Mouse (Mus musculus) left cerebral cortex, postnatal 4 days (tissue): ENCODE results near the gene Jph3. TPM values are rescaled to one million over a fixed set of nuclear protein-coding genes. Genes with fewer than 3 reads are reported as not detected.

ENCODE experiments used
- DNase-seq: peaks from one replicate; pipeline ENCODE4 v3.0.0-alpha.2; 2022
- intact Hi-C: fragments of 180-260 bp; cut with DNase I; formaldehyde crosslinking; loops from one replicate; pipeline ENCODE4 v1.15.1; 2025
- total RNA-seq, 2 experiments: library from RNA; stranded (reverse); gene quantifications; 2 replicates each; pipeline ENCODE4 v1.2.3; 2021

Jph3 gene
- total RNA-seq, 2 experiments from 2014 or later, result 116 to 119 TPM

DNA sequence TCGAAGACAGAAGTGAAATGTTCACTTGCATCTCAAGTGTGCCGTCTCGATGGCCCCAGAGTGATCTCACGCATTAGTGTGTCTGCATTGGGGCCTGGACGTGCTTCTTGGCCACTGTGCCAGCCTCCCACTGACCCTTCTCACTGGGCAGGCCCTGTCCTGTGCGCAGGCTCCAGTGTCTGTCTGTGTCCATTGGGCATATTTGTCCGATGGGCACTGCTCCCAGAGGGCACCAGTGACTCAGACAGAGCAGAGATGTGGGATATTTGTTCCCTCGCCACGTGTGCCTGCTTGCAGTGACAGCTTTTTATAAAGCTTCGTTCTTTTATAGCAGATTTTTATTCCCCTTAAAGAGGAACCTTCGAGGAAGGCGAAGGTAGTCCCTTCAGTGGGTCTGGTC, 44.5 kb downstream of the Jph3 start:
- intact Hi-C loops, result no loop called here
- DNase-seq, result no peak

DNA sequence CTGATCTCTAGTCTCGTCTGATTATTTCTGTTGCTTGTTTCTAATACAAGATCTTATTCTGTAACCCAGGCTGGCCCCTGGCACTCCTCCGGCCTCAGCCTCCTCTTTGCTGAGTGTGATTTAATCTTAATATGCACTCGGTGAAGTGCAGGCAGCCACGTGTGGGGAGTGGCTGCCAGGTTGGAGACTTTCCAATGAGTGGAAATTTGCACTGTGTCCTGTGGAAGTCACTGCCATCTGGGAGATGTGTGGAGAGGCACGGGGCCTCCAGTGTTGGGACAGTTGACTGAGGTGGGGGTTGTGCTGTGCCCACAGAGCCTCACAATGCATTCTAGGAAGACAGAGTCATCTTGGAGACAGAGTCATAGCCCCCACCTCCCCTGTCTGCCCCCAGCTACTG, 53.1 kb downstream of the Jph3 start:
- intact Hi-C loops, result no loop called here
- no peak for DNase-seq

DNA sequence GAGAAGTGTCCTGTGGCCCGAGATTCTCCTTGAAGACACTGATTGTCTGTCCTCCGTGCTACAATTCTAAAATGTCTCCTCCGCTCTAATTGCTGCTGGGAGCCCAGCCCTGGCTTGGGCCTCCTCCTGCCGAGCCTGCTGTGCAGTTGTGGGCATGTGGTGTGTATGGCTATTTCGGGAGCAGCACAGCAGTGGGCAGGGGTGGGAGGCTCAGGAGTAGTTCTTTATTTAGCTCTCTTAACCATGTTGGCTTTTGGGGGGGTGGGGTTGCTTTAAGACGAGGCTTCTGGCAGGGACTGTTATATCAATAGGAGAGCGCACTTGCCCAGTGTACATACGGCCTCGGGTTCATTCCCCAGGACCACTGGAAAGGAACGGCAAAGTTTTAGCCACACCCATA, 57.1 kb downstream of the Jph3 start:
- no peak for DNase-seq
- intact Hi-C loops, result no loop called here

DNA sequence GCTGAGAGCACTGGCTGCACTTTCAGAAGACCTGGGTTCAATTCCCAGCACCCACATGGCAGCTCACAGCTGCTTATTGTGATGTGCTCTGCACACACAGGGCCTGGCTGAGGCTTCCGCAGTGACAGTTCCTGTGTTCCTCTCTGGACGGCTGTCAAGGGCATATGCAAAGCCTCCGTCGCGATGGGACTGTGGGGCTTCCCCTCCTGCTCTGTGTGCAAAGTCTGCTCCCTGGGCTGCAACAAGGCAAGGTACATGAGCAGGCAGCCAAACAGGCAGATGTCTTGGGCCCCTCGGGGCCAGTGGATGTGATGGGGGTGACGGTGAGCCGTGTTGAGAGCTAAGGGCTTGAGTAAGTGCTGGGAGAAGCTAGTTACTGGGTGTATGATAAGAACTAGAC, 59.4 kb downstream of the Jph3 start:
- intact Hi-C loops, result no loop called here
- DNase-seq, result no peak

DNA sequence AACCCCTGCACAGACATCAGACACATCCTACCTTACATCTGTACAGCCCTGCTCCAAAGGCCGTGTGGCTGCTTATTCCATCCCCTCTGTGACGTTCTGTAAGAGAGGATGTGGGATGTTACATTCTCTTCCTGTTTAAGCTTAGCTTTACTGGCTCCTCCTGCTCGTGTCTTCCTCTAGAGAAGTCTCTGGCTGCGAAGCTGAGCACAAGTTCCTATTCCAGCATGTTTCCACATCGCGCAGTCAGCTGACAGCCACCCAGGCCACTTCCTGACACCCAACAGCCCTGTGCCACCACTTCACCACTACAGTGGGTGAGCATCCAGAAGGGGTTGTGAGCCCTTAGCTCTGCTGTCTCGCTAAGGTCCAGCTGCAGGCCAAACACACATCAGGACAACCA, 62.7 kb downstream of the Jph3 start:
- DNase-seq, result no peak
- intact Hi-C loops, result no loop called here

DNA sequence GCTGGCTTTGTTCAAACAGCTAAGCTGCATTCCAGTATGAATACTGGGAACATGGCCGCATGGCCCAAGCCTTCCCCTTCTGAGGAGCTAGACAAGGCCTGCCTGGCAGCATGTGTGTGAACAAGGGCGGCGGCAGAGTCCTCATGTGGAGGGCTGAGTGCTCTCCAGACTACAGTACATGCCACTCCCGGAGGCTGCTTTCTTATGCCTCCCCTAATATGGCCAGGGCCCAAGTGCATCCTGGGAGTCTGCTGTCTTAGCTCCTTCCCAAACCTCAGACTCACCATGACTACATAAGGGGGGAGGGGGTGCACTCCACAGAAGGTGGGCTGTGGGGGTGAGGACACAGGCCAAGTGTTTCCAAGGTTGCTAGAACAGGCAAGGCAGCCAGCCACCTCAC, 63.2 kb downstream of the Jph3 start:
- intact Hi-C loops, result no loop called here
- no peak for DNase-seq

DNA sequence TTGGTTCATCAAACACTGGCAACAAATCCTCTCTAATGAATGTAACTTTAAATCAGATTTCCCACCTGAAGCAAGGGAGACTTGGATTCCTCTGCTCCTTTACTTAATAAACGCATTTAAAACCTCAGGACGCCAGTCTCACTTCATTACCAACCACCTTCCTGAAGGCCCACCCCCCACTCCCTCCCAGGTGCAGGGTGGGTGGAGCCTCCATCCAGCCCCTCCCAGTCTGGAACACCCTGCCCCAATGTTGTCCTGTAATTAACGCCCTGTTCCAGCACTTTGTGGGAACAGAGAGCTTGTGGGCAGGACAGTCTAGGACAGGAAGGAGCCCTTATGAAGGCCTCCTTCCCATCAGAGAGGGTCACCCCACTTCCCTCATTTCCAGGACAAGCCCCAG, 64.7 kb downstream of the Jph3 start:
- DNase-seq, result no peak
- intact Hi-C loops, result no loop called here

DNA sequence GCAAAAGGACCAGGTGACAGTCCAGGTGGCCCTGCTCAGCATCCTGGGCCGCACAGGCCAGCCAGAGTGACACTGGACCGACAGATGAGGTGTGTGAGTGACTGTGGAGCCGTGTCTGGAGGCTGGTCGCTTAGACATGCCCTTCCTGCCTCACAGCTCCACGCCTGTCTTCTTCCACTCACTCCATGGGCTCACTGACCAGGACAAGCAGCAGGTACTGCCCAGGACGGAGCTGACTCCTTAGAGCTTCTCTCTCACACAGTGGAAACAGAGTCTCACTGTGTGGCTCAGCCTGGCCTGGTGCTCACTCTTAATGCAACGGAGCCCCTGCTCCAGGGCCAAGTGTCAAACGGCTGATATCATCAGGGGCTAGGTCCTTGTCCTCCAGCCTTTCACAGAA, 66.0 kb downstream of the Jph3 start:
- intact Hi-C loops, result no loop called here

DNA sequence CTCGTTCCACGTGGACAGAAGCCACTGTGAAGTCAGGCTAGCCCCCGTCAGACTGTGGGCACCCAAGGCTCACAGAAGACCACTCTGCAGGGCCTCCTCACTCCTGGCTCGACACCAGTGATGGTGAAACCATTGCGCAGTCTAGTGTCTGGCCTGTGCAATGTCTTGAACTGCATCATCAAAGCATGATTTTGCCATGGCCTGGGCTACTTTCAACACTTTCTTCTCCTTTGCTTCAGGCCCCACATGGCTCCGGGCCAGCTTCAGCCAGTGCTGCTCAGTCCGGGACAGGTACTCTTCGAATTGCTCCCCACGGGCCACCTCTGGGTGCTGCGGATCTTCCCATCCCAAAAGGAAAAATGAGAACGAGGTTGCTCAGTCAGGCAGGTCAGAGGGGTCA, 67.0 kb downstream of the Jph3 start:
- intact Hi-C loops, result no loop called here
- DNase-seq, result no peak

More for the DNA sequence above, 66.0 kb downstream of the Jph3 start:
- DNase-seq, result no peak

DNA sequence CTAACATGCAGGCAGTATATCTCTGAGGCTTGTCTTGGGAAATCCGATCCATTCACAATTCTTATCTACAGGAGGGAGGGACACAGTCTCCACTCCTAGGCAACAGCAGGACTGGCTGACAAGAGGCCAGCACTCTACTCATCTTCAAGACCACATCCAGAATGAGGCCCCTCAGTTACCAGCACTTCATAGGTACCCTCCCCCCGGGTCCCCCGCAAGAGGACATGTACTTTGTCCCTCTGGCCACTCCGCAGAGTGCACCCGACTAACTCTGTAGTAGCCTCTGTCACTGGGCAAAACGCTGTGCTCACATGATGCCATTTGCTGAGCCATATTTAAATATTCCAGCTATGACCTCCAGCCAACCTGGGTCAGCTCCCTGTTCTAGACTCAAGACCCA, 69.0 kb downstream of the Jph3 start:
- intact Hi-C loops, result no loop called here
- DNase-seq, result no peak

DNA sequence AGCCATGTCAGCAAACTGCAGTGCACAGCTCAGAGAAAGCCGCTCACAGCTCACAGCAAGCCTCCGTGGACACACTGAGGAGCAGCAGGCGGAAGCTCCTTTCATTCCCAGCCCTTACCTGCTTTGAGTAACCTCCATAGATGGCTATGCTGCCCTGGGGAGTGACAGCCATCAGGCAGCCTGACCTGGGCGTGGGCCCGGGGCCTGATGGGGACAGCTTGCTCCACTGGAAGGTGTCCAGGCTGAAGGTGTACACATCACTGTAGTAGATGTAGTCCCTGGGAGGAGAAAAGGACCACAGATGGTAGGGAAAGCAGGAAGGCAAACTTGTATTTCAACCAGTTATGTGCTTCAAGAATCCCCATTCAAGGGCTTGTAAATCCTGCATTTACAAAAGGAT, 75.4 kb downstream of the Jph3 start:
- no peak for DNase-seq
- intact Hi-C loops, result no loop called here

DNA sequence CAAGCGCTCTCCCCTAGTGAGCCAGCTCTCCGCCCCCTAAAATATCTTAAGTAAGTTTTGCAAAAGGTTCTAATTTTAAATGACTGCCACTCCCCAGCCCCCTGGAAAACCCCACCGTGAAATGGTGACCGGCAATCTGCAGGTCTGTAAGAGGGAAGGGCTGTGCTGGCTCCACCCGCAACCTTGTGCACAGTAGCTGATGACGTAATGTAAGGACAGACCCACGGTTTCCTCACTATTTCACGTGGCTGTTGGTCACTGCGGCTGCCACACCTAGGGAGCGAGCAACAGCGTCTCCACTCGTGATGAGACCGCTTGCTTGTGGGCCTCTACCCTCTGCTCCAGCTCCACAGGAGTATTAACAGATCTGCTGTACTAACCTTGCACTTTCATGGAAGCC, 76.7 kb downstream of the Jph3 start:
- intact Hi-C loops, result no loop called here
- DNase-seq, result no peak

DNA sequence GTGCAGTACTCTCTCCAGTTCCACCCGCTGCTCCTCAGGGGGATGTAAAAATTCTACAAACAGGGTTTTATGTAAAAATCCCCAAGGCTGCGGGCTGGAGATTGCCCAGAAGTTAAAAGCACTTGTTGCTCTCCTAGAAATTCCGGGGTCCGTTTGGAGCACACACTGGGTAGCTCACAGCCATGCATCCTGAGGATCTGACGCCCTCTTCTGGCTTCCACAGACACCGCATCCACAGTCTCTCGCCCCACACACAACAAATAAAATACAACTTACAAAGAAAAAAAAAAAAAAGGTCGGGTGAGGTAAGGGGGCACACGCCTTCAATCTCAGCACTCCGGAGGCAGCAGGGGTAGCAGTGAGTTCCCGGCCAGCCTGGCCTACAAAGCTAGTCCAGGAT, 78.6 kb downstream of the Jph3 start:
- intact Hi-C loops, result no loop called here
- no peak for DNase-seq

DNA sequence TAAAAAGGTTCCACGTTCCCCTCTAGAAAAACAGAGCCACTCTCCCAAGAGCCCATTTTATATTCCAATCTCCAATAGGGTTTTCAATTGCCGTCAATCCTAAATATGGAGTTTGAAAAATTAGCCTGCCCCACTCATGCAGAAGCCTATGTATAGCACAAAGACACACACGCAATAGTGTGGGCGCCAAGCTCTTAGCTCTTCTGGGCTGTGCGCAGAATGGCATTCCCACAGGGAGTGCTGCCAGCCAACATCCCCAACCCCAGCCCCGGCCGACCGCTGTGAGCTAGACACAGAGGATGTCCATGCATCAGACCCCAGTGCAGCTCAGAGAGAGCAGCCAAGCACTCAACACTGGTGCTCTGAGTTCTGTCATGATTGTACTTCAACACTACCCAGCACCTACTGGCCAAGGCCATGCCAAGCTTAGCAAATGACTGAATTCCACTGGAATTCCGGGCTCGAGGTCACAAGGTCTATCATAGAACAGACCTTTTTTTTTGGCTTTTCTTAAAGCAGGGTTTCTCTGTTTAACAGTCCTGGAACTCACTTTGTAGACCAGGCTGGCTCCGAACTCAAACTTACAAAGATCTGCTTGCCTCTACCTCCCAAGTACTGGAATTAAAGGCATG, 80.2 kb downstream of the Jph3 start:
- intact Hi-C loops, result no loop called here
- DNase-seq, result no peak

DNA sequence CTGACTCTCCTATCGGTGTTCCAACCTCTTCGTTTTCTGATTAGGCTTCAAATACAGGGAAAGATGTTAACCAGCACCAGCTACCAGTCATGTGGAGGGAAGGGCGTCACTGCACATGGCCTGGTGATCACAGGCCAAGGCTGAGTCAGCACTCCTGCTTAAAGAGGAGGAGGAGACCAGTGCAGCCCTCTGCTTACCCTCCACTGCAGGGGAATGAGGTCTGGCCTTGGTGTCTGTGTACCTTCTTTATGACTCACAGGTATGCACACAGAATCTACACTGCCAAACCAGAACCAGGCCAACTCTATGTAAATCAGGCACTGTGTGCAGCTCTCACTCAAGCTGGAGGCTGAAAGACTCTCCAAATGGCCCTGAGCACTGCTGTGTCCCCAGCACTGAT, 82.1 kb downstream of the Jph3 start:
- intact Hi-C loops, result no loop called here
- DNase-seq, result no peak

DNA sequence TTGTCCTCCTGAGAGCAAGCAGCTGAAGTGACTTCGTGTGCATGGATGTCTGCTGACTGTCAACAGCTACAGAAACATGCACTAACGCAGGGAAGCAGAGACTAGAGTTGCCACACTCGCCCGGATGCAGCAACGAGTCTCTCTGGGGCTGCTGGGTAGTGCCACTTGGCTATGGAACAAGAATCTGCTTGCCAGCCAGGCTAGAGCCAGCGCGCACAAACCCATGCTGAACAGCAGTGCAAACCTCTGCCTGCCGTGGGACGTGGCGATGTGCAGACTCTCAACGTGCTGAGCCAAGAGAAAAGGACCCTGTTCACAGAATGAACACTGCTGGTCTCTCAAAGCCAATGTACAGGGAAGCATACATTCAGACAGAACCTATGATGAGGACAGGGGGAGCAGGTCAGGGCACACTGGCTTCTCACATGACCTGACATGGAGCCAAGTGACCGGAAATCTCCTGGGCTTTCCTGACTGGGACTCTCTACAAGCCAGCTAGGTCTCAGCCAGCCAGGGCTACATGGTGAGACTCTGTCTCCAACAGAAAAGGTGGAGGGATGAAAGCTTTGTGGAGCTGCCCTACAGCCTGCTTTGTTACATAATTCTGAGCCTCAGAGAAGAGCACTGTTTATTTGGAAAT, 82.6 kb downstream of the Jph3 start:
- intact Hi-C loops, result no loop called here

DNA sequence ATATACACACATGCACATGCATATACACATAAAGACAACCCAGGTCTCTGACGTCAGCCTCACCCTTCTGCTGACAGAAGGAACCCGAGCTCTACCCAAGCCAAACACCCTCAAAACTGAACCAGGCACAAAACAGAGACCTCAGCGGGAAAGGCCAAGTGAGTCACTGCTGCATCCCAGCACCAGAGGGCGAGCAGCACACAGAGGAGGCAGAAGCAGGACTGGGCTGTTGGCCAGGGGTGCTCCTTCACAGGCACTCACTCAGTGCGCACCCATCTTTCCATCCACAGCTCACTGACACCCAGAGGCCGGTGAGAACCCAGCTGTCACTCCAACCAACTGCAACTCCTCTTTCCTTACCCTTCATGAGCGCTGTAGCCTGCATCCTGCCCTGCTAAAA, 88.8 kb downstream of the Jph3 start:
- DNase-seq, result no peak
- intact Hi-C loops, result no loop called here

More for the DNA sequence above, 82.6 kb downstream of the Jph3 start:
- DNase-seq, result no peak

DNA sequence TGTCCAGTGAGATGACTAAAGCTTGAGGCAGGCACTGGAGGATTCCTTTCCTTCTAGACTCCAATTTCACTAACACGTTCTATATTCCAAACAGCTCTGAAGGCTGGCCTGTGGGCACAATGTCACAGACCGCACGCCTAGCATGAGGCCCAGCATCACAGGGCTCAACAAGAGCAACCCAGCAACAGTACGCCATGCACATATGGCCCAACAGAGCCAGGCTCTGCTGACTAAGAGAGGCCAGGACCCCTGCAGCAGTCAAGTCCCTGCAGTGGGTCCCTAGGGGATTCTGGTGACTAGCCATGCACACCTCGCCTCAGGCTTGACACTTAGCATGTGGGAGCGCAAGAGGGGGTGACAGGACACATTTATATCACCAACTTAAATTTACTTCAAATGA, 91.4 kb downstream of the Jph3 start:
- intact Hi-C loops, result no loop called here
- no peak for DNase-seq

DNA sequence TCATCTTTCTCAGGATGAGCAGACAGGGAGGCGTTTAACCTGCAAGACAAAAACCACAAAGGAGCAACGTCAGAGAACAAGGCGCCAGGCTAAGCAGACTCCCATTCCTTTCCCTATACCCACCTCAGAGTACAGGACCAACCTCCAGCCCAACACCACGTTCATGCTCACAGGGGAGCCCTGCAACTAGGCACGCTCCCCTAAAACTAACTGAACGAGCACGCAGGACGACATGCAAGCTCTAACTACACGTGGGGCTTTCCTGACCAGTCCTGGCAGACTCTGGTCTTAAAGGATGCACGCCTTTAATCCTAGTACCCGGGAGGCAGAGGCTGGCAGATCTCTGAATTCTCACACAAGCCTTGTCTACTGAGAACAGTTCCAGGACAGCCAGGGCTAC, 91.9 kb downstream of the Jph3 start:
- no peak for DNase-seq
- intact Hi-C loops, result no loop called here

DNA sequence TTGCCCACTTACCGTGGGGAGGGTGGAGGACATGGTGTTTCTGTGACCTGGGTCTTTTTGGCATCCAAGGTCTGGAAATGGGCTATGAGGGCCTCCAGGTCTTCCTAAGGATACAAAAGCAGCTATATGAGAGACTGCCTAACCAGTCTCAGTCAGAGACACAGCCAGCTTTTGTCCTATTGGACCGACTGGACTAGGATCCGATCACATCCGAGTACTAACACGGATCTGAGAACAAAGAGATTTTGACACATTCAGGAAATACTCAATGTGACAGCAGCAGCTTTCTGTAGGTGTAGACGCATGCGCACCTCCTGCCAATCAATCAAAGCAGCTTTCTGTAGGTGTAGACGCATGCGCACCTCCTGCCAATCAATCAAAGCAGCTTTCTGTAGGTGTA, 92.3 kb downstream of the Jph3 start:
- intact Hi-C loops, result no loop called here
- no peak for DNase-seq

DNA sequence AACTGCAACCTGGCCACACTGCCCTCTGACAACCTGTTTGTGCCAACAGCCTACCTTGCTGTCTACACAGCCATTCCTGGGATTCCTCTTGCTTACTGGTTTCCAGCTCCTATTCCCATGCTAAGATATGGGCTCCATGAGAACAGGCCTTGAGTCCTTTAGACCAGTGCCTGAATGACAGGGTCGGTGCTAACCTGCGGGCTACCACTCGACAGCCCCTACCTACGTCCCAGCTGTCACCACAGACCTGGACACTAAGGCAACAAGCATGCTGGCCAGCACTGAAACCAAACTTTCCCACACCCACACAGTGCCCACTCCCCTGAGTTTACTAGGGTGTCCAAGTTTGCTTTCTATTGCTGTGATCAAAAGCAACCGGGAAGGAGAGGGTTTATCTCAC, 98.3 kb downstream of the Jph3 start:
- intact Hi-C loops, result no loop called here
- no peak for DNase-seq

DNA sequence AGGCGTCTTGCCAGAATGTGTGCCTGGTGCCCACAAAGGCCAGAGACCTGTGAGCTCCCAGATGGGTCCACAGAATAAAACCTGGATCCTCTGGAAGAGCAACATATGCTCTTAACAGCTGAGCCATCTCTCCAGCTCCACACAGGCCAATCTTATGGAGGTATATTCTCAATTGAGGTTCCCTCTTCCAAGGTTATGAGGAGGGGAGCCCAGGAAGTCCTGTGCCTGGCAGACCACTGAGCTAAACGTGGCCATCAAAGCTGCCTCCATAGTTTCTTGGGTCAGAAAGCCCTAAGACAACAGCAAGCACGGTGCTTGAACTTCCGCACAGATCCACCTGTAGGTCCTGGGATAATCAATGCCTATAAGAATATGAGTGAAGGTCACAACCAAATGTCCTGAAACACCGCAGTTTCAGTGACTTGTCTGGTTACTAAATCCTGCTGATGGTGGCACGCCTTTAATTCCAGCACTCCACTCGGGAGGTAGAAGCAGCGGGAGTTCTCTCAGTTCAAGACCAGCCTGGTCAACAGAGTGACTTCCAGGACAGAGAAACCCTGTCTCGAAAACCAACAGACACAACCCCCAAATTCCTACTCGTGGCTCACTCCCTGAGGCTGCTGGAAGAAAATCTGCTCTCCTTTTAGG, 99.1 kb downstream of the Jph3 start:
- intact Hi-C loops, result no loop called here
- no peak for DNase-seq
